Mouse (Mus musculus) left cerebral cortex, adult 9 months (tissue): ENCODE results near the gene Gpkow.
"Not testable (repeated sequence)": the region's sequence is repeated elsewhere in the genome, so short reads cannot be mapped to it uniquely, and the experiment has no call there.

ENCODE experiments used
- DNase-seq, 2 experiments: peaks; one replicate each; pipeline ENCODE4 v3.0.0; 2022; ENCODE audit warnings: low spot score in 2 of 2

Gpkow gene

GRCm38 (mm10) chrX:7745429-7745828 is 48.5 kb downstream of the Gpkow start:
- DNase-seq, result no peak

GRCm38 (mm10) chrX:7750432-7751116 is 53.6 kb downstream of the Gpkow start, which contains the start of gene Ccdc120:
Gene Ccdc120 (minus strand): TSS chrX:7750905.
- peak in 1 of 2 experiments; percentile 70 for DNase-seq

- not testable (repeated sequence) for DNase-seq
Measured at GRCm38 (mm10) chrX:7753627-7754026, 56.7 kb downstream of the Gpkow start.
